Mouse (Mus musculus) embryonic facial prominence, embryonic 12.5 days (tissue): ENCODE measurements around the gene Arl6ip5. TPM values are rescaled to one million over a fixed set of nuclear protein-coding genes. Genes with fewer than 3 reads are reported as not detected.

Source experiments
- ATAC-seq: fragments of 200-750 bp; cut with Nextera tagmentation; 2 replicates; pipeline ENCODE4 v1.8.0; 2017; ENCODE audit not compliant: insufficient number of reproducible peaks, insufficient read depth, low FRiP score, low TSS enrichment
- H3K27ac ChIP-seq: fragments of 300-500 bp; sonication (generic); 2 replicates; pipeline ENCODE4 v1.5.1; 2016; ENCODE audit warnings: mild to moderate bottlenecking
- H3K27me3 ChIP-seq: fragments of 300-500 bp; sonication (generic); 2 replicates; pipeline ENCODE4 v1.6.1; 2016; ENCODE audit warnings: mild to moderate bottlenecking, moderate library complexity
- H3K36me3 ChIP-seq: fragments of 300-500 bp; sonication (generic); 2 replicates; pipeline ENCODE4 v1.6.1; 2016; ENCODE audit warnings: mild to moderate bottlenecking
- H3K4me1 ChIP-seq: fragments of 300-500 bp; sonication (generic); 2 replicates; pipeline ENCODE4 v1.6.1; 2016
- H3K4me2 ChIP-seq: fragments of 300-500 bp; sonication (generic); replicated peaks from 2 replicates; pipeline ENCODE4 v1.6.1; 2016; ENCODE audit warnings: mild to moderate bottlenecking, moderate library complexity
- H3K4me3 ChIP-seq: fragments of 300-500 bp; sonication (generic); 2 replicates; pipeline ENCODE4 v1.5.1; 2016; ENCODE audit warnings: mild to moderate bottlenecking
- H3K9ac ChIP-seq: fragments of 300-500 bp; sonication (generic); 2 replicates; pipeline ENCODE4 v1.6.1; 2016; ENCODE audit warnings: mild to moderate bottlenecking, moderate library complexity
- H3K9me3 ChIP-seq: fragments of 300-500 bp; sonication (generic); 2 replicates; pipeline ENCODE4 v1.6.1; 2016; ENCODE audit warnings: mild to moderate bottlenecking, moderate library complexity
- WGBS: fragments of 180-500 bp; shearing (Covaris S2); methylation state at CpG from one replicate; pipeline ENCODE4 v1.1.7; 2016; 5-methylcytosine and 5-hydroxymethylcytosine counted together
- polyA plus RNA-seq: library from polyadenylated mRNA; unstranded; fragments of >200 nt; fragmentation: Nextera tagmentation; extraction: Ambion mirVana; gene quantifications from 2 replicates; pipeline ENCODE4 v1.2.1, GENCODE M21; 2016

The Arl6ip5 gene
- polyA plus RNA-seq = 56.4 and 57.2 TPM in 2 replicates

DNA sequence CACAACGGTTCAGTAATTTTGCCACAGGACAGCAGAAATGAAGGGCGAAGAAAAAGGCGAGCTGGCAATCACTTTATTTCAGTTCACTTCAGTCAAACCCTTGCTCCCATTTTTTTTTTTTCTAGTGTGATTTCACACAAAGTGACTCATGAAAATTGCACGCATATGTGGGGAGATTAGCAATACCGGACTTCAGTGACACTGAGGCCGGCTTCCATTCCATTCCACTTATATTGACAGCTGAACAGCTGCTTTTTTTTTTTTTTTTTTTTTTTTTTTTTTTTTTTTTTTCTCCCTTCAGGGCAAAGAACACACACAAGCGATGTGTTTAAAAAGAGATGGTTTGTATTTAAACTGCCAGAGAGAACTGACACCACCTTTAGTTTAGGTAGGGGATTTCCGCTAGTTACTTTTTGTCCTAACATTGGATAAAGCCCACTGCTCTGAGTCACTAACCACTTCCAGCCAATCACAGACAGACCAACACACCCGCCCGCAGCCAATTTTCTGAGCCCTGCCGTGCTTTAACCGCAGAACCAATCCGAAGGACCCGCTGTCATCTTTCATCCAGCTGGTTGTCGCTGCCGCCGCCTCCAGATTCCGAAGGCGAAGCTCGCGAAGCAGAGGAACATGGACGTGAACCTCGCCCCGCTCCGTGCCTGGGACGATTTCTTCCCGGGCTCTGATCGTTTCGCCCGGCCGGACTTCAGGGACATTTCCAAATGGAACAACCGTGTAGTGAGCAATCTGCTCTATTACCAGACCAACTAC, at the start of gene Arl6ip5:
Arl6ip5 (plus strand) TSS at position 499 of the 771 bp plus-strand sequence.
- Histone ChIP-seq H3K9me3 (no peaks in the 10 kb centered on the region), H3K4me3 (peak within 1 kb of the TSS; percentile 57), H3K4me2 (peak within 1 kb of the TSS; percentile 80), H3K27ac (0 out of 2 replicates have a peak within 1 kb of the TSS, but pooled peaks have one; percentile 27), H3K27me3 (no peaks in the 10 kb centered on the region), H3K4me1 (peaks cover 17% of the 10 kb centered on the region), H3K9ac (peak within 1 kb of the TSS; percentile 61), H3K36me3 (0 out of 2 replicates have a peak, but pooled peaks cover 4% of the 10 kb centered on the region)
- 6% methylated on average over 32 of the region's 32 CpGs for WGBS
- peak; percentile 78 for ATAC-seq

DNA sequence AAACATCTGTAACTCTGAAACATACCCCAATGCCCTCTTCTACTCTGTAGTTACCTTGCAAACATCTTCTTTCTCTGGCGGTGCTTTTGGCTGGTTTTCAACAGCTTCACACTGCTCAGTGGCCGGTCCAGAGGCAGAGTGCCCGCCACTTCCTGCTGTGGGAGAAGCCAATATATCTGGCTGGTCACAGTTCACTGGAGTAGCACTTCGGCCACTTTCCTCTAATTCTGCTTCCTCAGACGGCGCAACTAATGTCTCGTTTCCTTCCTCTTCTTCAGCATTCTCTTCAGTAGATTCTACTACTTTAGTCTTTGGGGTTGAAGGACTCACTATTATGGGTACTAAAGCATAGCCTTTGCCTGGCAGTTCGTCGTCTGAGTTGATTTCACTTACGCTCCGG, 34.8 kb upstream of the Arl6ip5 start:
- H3K9me3 ChIP-seq = no peaks in the 10 kb centered on the region
- peaks cover 10% of the 10 kb centered on the region; the same call in 1 of the 2 replicates for H3K4me1 ChIP-seq
- H3K4me2 ChIP-seq = no peak overlapping the region
- no peak overlapping the region for H3K9ac ChIP-seq
- H3K27me3 ChIP-seq = no peaks in the 10 kb centered on the region
- H3K36me3 ChIP-seq = peaks cover 37% of the 10 kb centered on the region
- no peak overlapping the region for H3K4me3 ChIP-seq
- H3K27ac ChIP-seq = no peak overlapping the region
- ATAC-seq = no peak
- WGBS = 76% methylated on average over 11 of the region's 11 CpGs

DNA sequence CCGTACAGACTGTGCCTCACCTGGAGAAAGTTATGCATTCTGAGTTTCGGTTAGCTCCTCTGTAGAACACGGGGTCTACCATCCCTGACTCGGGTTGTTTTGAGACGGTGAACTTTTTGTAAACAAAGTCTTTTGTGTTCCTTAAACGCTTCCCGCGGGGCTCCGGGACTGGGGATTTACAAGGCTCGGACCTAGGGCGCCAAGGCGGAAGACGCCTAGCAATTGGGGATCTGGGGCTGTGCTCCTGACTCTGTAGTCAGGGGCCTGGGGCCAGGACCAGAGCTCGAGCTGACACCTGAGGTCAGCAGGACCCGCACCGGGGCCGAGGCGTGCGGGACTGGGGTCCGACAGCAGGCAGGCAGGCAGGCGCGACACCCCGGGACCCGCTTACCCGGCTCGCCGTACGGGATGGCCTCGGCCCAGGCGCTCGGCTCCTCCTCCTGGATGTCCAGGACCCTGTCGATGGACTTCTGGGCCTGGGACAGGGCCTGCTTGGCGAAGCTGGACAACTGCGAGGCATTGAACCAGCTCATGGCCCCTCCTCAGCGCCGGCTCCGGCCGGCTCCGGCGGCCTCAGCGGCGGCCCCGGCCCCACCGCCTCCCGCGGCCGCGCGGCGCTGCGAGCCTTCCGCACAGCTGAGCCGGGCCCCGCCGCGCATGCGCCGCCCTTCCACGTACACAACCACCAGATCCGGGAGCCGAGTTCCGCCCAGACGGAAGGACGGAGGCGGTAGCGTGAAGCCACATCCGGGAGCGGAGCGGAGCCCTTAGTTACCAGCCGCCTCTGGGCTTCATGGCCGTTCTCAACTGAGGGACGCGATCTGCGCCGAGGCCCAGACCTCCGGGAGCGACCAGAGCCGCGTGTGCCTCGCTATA, 31.8 kb upstream of the Arl6ip5 start, which contains the start of gene Tmf1:
Tmf1 (minus strand) TSS at position 632 of the 876 bp plus-strand sequence.
- Histone ChIP-seq H3K9ac (peak within 1 kb of the TSS; percentile 94), H3K36me3 (peaks cover 24% of the 10 kb centered on the region), H3K27ac (peak within 1 kb of the TSS; percentile 88), H3K4me2 (peak within 1 kb of the TSS; percentile 60), H3K4me1 (peaks cover 10% of the 10 kb centered on the region; the same call in 1 of the 2 replicates), H3K9me3 (no peaks in the 10 kb centered on the region), H3K4me3 (peak within 1 kb of the TSS; percentile 97), H3K27me3 (no peaks in the 10 kb centered on the region)
- under 1% methylated on average over 76 of the region's 80 CpGs for WGBS
- ATAC-seq = peak; percentile 96

DNA sequence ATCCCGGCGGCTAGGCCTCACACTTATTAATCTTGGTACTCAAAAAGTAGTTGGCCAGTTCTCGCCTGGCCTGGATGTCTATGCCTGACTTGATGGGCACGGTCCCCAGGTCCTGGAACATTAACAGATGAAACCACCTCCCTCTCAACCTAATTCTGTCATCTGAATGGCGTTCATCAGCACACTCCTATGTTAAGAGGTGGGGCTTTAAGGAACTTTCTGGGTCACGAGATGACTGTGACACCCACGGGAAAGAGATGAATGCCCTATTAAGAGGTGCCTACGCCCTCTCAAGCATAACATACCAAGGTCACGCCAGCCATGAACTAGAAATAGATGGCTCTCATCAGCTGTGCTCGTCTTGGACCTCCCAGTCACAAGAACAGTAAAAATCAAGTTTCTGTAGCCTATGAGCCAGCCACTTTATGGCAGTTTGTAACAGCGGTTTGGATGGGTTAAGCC, 31.1 kb upstream of the Arl6ip5 start:
- ATAC-seq = no peak; the same call in 1 of the 2 replicates
- peaks cover 10% of the 10 kb centered on the region; the same call in 1 of the 2 replicates for H3K4me1 ChIP-seq
- H3K4me3 ChIP-seq = peak overlapping the region; percentile 97
- H3K36me3 ChIP-seq = peaks cover 26% of the 10 kb centered on the region
- peak overlapping the region; percentile 60 for H3K4me2 ChIP-seq
- H3K27ac ChIP-seq = peak overlapping the region; percentile 88
- H3K9ac ChIP-seq = peak overlapping the region; percentile 94
- no peaks in the 10 kb centered on the region for H3K27me3 ChIP-seq
- 12% methylated on average over 11 of the region's 11 CpGs for WGBS
- H3K9me3 ChIP-seq = no peaks in the 10 kb centered on the region

DNA sequence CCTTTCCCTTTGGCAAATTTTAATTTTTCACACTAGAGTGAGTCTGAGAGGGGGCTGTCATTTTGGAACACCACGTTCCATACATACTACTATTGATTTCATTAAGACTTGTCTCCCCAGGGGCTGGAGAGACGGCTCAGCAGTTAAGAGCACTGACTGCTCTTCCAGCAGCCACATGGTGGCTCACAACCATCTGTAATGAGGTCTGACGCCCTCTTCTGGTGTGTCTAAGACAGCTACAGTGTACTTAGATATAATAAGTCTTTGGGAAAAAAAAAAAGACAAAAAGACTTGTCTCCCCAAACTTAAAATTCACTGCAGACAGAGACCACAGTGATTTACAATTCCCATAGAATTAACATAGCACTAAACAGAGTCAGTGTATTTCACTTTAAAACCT, 10.1 kb upstream of the Arl6ip5 start:
- 44% methylated on average over 3 of the region's 3 CpGs for WGBS
- ATAC-seq = no peak
- H3K4me3 ChIP-seq = no peak overlapping the region
- H3K27me3 ChIP-seq = no peaks in the 10 kb centered on the region
- H3K4me1 ChIP-seq = peaks cover 12% of the 10 kb centered on the region; the same call in 1 of the 2 replicates
- H3K9me3 ChIP-seq = no peaks in the 10 kb centered on the region
- no peak overlapping the region for H3K4me2 ChIP-seq
- no peak overlapping the region for H3K9ac ChIP-seq
- peaks cover 25% of the 10 kb centered on the region for H3K36me3 ChIP-seq
- H3K27ac ChIP-seq = no peak overlapping the region

DNA sequence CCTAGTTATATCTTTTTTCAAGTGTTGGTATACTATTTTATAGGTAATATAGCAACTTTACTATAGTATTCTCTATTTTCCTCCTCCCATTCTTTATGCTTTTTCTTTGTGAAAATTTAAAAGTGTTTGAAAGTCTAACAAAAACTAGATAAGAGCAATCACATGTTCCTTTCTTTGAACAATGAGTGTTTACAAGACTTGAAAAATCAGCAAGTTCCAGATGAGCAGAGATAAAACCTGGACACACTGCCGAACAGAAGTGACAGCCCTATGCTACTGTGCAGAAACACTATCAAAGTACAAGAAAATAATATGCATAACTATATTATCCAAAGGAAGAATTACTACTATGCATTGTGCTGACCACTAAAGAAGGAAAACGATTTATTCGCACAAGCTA, 8.0 kb upstream of the Arl6ip5 start:
- no peaks in the 10 kb centered on the region for H3K9me3 ChIP-seq
- ATAC-seq = no peak
- H3K27ac ChIP-seq = no peak overlapping the region
- H3K4me2 ChIP-seq = no peak overlapping the region
- H3K36me3 ChIP-seq = peaks cover 6% of the 10 kb centered on the region
- no peak overlapping the region for H3K9ac ChIP-seq
- WGBS = 90% methylated on average over 3 of the region's 3 CpGs
- H3K4me3 ChIP-seq = no peak overlapping the region
- no peaks in the 10 kb centered on the region for H3K27me3 ChIP-seq
- peaks cover 12% of the 10 kb centered on the region; the same call in 1 of the 2 replicates for H3K4me1 ChIP-seq

DNA sequence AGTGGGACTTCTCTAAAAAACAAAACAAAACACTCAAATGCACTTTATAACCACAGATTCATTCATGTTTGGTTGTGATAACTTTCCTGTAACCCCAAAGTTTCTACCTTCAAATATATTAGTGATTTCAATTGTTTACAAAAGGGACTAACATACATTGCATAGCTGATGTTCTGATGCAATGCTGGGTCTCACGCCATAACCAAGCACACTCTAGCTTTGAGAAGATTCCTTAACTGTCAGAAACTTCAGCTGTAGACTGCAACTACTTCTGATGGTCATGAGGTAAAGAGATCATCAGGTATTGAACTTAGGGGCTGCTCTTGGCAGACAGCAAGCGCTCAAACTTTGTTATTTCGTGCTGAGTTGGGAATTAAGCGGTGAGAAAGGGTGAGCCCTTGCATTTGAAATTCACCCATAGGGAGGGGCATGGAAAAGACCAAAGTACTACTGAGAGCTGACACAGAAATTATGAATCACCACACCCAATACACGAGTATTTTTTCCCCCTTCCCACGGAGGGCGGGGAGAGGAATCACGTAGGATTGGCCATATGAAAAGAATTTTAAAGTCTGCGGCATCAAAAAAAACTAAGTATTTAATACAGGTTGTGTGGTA, 6.1 kb upstream of the Arl6ip5 start:
- 15% methylated on average over 9 of the region's 9 CpGs for WGBS
- H3K4me2 ChIP-seq = peak overlapping the region; percentile 76
- no peak overlapping the region for H3K27ac ChIP-seq

DNA sequence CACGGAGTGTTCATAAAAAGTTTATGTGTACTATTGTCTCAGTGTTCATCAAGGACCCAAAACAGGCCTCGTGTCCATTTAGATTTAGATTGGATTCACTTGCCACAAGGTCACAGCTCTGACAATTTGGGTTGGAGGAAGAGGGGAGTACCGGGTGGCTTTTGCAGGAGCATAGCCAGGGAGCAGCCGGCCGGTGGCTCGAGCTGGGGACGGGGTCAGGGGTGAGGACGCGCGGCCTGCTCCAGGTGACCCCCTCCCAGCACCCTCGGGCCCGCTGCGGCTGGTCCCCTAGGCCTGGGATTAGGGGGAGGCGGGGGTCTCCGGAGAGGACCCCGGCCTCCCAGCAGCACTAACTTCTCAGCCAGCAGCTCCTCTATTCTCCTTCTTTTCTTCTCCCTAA, 5.5 kb upstream of the Arl6ip5 start:
- ATAC-seq = peak; percentile 49

More for the DNA sequence above, 6.1 kb upstream of the Arl6ip5 start:
- Histone ChIP-seq H3K9ac (peak overlapping the region; percentile 97), H3K4me3 (peak overlapping the region; percentile 93), H3K4me1 (peaks cover 17% of the 10 kb centered on the region), H3K36me3 (no peaks in the 10 kb centered on the region), H3K27me3 (no peaks in the 10 kb centered on the region), H3K9me3 (no peaks in the 10 kb centered on the region)
- no peak for ATAC-seq

DNA sequence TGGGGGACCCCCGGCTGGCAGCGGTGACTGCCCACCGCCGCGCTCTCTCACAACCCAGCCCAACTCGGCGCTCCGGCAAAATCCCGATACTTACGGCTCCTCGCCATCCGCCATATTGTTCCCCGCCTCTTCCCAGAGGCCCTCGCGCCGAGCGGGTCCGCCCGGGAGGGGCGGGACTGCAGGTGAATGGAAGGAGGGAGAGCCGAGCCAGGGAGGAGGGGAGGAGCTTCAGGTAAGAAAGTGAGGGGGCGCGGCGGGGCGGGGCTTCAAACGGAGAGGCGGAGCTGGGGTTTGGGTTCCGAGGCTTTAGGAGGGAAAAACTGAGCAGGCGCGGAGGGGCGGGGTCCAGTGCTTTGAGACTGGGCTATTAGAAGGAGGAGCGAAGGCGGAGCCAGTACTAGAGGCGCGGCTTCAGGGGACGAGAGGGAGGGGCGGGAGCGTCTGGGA, 5.0 kb upstream of the Arl6ip5 start, which contains the start of gene Uba3:
Uba3 (minus strand) TSS at position 209 of the 447 bp plus-strand sequence.
- WGBS = 1% methylated on average over 38 of the region's 38 CpGs
- H3K4me1 ChIP-seq = peaks cover 21% of the 10 kb centered on the region
- no peaks in the 10 kb centered on the region for H3K9me3 ChIP-seq
- peak; percentile 94 for ATAC-seq
- peak within 1 kb of the TSS; percentile 97 for H3K9ac ChIP-seq
- H3K27me3 ChIP-seq = no peaks in the 10 kb centered on the region
- H3K4me3 ChIP-seq = peak within 1 kb of the TSS; percentile 93
- H3K27ac ChIP-seq = peak within 1 kb of the TSS; percentile 86
- H3K36me3 ChIP-seq = no peaks in the 10 kb centered on the region
- H3K4me2 ChIP-seq = peak within 1 kb of the TSS; percentile 76

More for the DNA sequence above, 5.5 kb upstream of the Arl6ip5 start:
- H3K4me3 ChIP-seq = peak overlapping the region; percentile 93
- H3K4me2 ChIP-seq = peak overlapping the region; percentile 76
- no peaks in the 10 kb centered on the region for H3K9me3 ChIP-seq
- H3K27ac ChIP-seq = peak overlapping the region; percentile 86
- no peaks in the 10 kb centered on the region for H3K27me3 ChIP-seq
- peaks cover 18% of the 10 kb centered on the region for H3K4me1 ChIP-seq
- no peaks in the 10 kb centered on the region for H3K36me3 ChIP-seq
- WGBS = under 1% methylated on average over 16 of the region's 16 CpGs
- H3K9ac ChIP-seq = peak overlapping the region; percentile 97

DNA sequence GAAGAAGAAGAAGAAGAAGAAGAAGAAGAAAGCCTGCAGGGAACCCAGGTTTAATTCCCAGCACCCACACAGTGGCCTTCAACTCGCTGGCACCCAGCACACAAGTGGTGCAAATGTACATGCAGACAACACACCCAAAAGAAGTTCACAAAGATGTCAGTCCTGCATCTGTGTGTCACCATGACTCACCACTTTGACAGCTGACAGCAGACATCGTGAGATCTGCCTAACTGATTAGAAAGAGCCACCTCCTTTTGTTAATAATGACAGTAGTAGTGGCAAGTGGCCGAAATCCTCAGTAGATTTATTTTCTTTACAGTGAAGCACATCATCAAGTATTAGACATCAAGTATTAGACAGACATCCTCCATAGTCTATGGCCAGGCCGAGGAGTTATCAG, 3.4 kb upstream of the Arl6ip5 start:
- Histone ChIP-seq H3K27ac (no peak overlapping the region), H3K4me1 (peaks cover 24% of the 10 kb centered on the region), H3K9ac (no peak overlapping the region), H3K27me3 (no peaks in the 10 kb centered on the region), H3K9me3 (no peaks in the 10 kb centered on the region), H3K4me2 (no peak overlapping the region), H3K36me3 (no peaks in the 10 kb centered on the region), H3K4me3 (no peak overlapping the region)
- no peak for ATAC-seq
- WGBS = 77% methylated on average over 4 of the region's 4 CpGs

DNA sequence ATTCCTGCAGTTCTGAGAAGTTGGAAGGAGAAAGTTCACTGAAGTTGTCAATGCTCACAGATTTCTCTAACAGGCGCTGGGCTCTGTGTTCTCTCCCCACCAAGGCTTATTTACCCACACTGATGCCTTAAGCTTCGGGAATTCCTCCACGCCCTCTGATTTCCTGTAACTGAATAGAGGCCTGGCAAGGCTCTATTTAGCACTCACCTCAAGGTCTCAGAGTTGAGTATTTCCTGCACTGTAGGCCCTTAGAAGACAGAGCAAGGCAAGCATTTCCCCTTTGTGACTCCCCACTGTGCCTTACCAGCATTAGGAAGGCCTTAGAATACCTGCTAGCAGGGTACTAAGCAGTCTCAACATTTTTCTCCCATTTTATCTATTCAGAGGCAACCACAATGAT, 2.1 kb upstream of the Arl6ip5 start:
- whole genome bisulfite sequencing = 19% methylated on average over 3 of the region's 3 CpGs
- Histone ChIP-seq H3K9me3 (no peaks in the 10 kb centered on the region), H3K9ac (no peak overlapping the region), H3K4me3 (no peak overlapping the region), H3K4me2 (no peak overlapping the region), H3K27me3 (no peaks in the 10 kb centered on the region), H3K4me1 (peaks cover 25% of the 10 kb centered on the region), H3K36me3 (no peaks in the 10 kb centered on the region), H3K27ac (no peak overlapping the region)
- no peak for ATAC-seq
